Mouse (Mus musculus): ENCODE results near the gene Cemip. TPM values are rescaled to one million over a fixed set of nuclear protein-coding genes. Genes with fewer than 3 reads are reported as not detected.

The Cemip gene
- total RNA-seq, 2 experiments from 2014 or later: 0.11 to 0.18 TPM

Other genes with a start within 250 kb of the Cemip start
- 1 to 10 TPM; 4.8 to 5.5 TPM for gene Tlnrd1, start 202.2 kb downstream of the Cemip start, total RNA-seq (2021)
- 10 to 100 TPM; 31.5 to 38.8 TPM for gene Mesd, start 202.0 kb downstream of the Cemip start, total RNA-seq (2021)
- gene Abhd17c, start 65.4 kb upstream of the Cemip start, total RNA-seq (2021): 1 to 10 TPM; 4.4 to 5.6 TPM

Measured in gastrocnemius, postnatal 14 days (tissue).